Mouse (Mus musculus) forebrain, embryonic 15.5 days (tissue): ENCODE results near the gene Sec16a. TPM values are rescaled to one million over a fixed set of nuclear protein-coding genes. Genes with fewer than 3 reads are reported as not detected.

Experiments
- ATAC-seq: fragments of 200-750 bp; cut with Nextera tagmentation; replicated peaks from 2 replicates; pipeline ENCODE4 v1.8.0; 2017; ENCODE audit warnings: mild to moderate bottlenecking, moderate TSS enrichment, moderate library complexity
- H3K27ac ChIP-seq: fragments of 300-500 bp; sonication (generic); replicated peaks from 2 replicates; pipeline ENCODE4 v1.5.1; 2015; ENCODE audit warnings: mild to moderate bottlenecking, inconsistent platforms
- H3K27me3 ChIP-seq: fragments of 300-500 bp; sonication (generic); 2 replicates; pipeline ENCODE4 v1.6.1; 2015; ENCODE audit warnings: inconsistent platforms
- H3K36me3 ChIP-seq: fragments of 300-500 bp; sonication (generic); 2 replicates; pipeline ENCODE4 v1.6.1; 2015; ENCODE audit warnings: mild to moderate bottlenecking, inconsistent platforms
- H3K4me1 ChIP-seq: fragments of 300-500 bp; sonication (generic); 2 replicates; pipeline ENCODE4 v1.6.1; 2015; ENCODE audit warnings: inconsistent platforms
- H3K4me2 ChIP-seq: fragments of 300-500 bp; sonication (generic); replicated peaks from 2 replicates; pipeline ENCODE4 v1.6.1; 2015; ENCODE audit warnings: mild to moderate bottlenecking, inconsistent platforms
- H3K4me3 ChIP-seq: fragments of 300-500 bp; sonication (generic); 2 replicates; pipeline ENCODE4 v1.5.1; 2015; ENCODE audit warnings: mild to moderate bottlenecking, inconsistent platforms
- H3K9ac ChIP-seq: fragments of 300-500 bp; sonication (generic); replicated peaks from 2 replicates; pipeline ENCODE4 v1.6.1; 2015; ENCODE audit warnings: mild to moderate bottlenecking, inconsistent platforms
- H3K9me3 ChIP-seq: fragments of 300-500 bp; sonication (generic); 2 replicates; pipeline ENCODE4 v1.6.1; 2016; ENCODE audit warnings: inconsistent platforms
- WGBS: fragments of 180-500 bp; shearing (Covaris S2); methylation state at CpG from one replicate; pipeline ENCODE4 v1.1.7; 2015; ENCODE audit warnings: mixed read lengths; 5-methylcytosine and 5-hydroxymethylcytosine counted together
- microRNA-seq: library from miRNA; unstranded; fragments of <30 nt; microRNA quantifications from one replicate; pipeline ENCODE4, GENCODE M21; 2016
- polyA plus RNA-seq: library from polyadenylated mRNA; unstranded; fragments of >200 nt; fragmentation: Nextera tagmentation; extraction: Ambion mirVana; gene quantifications from 2 replicates; pipeline ENCODE4 v1.2.1, GENCODE M21; 2015

The Sec16a gene
- polyA plus RNA-seq, 1 experiment from 2014 or later = 18.3 TPM

DNA sequence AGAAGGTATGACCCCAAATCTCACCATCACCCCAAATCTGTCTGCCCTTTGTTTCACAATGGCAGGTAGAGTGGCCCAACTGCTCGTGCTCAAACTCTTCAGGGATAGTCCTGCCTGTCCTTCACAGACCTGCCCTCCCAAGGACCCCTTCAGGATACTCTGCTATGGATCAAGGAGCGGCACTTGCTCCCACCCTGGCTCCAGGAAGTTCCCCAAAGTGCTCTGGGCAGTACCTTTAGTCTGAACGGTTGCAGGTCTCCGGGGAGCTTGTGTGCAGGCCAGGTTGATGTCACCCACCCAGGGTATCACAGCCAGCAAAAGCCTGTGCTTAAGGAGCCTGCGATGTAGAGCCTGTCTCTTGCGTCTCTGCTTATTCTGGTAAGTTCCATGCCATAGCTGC is 77.1 kb downstream of the Sec16a start:
- Histone ChIP-seq H3K36me3 (peaks cover 84% of the 10 kb centered on the region), H3K27me3 (no peaks in the 10 kb centered on the region), H3K9ac (no peak overlapping the region), H3K9me3 (no peaks in the 10 kb centered on the region), H3K4me2 (no peak overlapping the region), H3K4me1 (no peaks in the 10 kb centered on the region), H3K4me3 (no peak overlapping the region), H3K27ac (no peak overlapping the region)
- WGBS = 93% methylated on average over 6 of the region's 6 CpGs
- ATAC-seq = no peak

DNA sequence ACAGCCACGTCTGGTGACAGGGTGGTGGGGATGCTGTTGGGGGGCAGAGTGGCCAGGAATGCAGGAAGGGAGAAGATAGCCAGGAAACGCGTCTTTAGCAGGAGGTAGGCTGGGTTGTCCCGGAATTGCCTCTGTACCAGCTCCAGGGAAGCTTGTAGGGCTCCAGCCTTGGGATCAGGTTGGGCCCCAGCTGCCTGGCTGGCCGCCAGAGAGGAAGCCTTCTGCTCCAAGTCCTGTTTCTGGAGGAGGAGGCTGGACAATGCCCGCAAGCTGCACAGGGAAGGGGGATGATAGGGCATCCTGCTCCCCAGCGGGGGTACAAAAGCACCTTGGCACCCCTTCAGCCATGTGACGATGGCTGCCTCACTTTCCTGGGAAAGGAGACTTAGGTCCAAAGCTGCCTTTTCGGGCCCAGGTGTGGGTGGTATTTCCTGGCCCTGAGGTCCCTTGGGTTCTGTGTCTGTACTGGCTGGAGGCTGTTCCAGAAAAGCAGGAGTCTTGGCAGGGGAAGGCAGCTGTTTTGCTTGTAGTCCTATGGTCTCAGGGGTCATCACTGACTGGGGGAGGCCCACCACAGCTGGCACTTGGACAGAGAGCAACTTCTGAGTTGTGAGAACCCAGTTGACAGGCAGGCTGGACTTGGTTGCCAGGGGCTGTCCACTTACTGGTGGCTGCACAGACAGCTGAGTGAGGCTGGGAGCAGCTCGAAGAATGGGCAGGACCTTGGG is 80.1 kb downstream of the Sec16a start:
- no peak for ATAC-seq
- Histone ChIP-seq H3K9me3 (no peaks in the 10 kb centered on the region), H3K4me1 (no peaks in the 10 kb centered on the region), H3K27me3 (no peaks in the 10 kb centered on the region), H3K27ac (no peak overlapping the region), H3K4me3 (no peak overlapping the region), H3K4me2 (no peak overlapping the region), H3K9ac (no peak overlapping the region), H3K36me3 (peaks cover 55% of the 10 kb centered on the region)
- WGBS = 86% methylated on average over 10 of the region's 10 CpGs

DNA sequence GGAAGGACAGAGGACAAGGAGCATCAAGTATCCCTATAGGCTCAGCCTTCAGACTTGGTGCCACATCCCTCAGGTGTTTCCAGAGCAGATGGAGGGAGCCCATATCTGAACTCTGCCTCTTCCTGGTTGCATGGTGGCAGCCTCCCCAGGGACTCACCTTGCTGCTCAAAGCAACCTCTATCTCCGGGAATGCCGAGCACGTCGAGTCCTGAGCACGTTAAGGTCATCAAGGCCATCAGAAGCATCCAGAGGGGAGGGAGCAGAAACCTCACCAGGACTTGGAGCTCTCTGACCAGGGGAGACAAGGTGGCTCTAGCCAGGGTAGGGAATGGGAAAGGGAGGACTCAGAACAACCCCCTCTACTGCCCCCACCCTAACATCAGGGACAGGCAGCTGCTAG is 81.5 kb downstream of the Sec16a start:
- H3K27ac ChIP-seq = no peak overlapping the region
- H3K4me1 ChIP-seq = no peaks in the 10 kb centered on the region
- no peaks in the 10 kb centered on the region for H3K27me3 ChIP-seq
- WGBS = 96% methylated on average over 5 of the region's 5 CpGs
- no peaks in the 10 kb centered on the region for H3K9me3 ChIP-seq
- ATAC-seq = no peak
- no peak overlapping the region for H3K4me3 ChIP-seq
- peaks cover 41% of the 10 kb centered on the region for H3K36me3 ChIP-seq
- no peak overlapping the region for H3K9ac ChIP-seq
- H3K4me2 ChIP-seq = no peak overlapping the region

DNA sequence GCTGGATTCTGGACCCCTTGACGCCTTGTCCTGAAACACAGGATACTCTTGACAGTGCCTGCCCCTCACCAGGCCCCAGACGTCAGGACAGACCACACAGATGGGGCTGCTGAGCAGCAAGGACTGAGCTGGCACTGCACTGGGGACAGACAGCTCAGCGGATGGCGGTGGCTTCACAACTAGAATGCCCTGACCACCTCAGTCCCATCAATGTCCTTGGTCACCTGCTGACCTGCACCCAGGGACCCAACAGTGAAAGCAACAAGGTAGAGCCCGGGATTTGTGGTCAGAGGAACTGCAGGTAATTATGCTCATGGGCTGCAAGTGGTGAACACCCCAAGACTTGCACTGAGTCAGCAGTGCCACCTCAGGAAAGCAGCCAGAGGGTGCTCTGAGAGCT is 82.0 kb downstream of the Sec16a start:
- no peaks in the 10 kb centered on the region for H3K27me3 ChIP-seq
- H3K27ac ChIP-seq = no peak overlapping the region
- H3K4me2 ChIP-seq = no peak overlapping the region
- no peaks in the 10 kb centered on the region for H3K4me1 ChIP-seq
- H3K9me3 ChIP-seq = no peaks in the 10 kb centered on the region
- H3K4me3 ChIP-seq = no peak overlapping the region
- no peak for ATAC-seq
- 91% methylated on average over 5 of the region's 5 CpGs for WGBS
- H3K36me3 ChIP-seq = peaks cover 38% of the 10 kb centered on the region
- no peak overlapping the region for H3K9ac ChIP-seq

DNA sequence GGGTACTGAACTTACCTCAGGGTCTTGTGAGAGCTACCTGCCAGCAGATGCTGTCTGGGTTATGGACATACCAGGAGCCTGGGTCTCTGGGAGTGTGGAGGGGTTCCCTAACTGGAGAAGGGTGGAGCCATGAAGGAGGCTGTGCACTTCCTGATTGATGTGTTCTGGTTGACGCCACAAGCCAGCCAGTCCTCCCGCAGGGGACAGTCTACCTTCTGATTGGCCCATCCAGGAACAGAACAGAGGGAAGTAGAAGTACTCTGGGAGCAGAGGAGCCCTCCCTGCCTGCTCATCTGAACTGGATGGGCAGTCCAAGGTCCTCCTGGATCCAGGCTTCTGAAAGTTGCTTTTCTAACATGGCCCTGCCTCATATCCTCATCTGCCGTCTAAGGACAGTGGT is 84.2 kb downstream of the Sec16a start, which contains the start of gene Card9:
Gene Card9, minus strand, starts transcription at position 147 of the 400 bp plus-strand sequence.
- 66% methylated on average over 3 of the region's 3 CpGs for WGBS
- no peaks in the 10 kb centered on the region for H3K4me1 ChIP-seq
- no peak within 1 kb of the TSS for H3K9ac ChIP-seq
- peaks cover 16% of the 10 kb centered on the region for H3K36me3 ChIP-seq
- H3K4me2 ChIP-seq = no peak within 1 kb of the TSS
- H3K27ac ChIP-seq = no peak within 1 kb of the TSS
- no peak for ATAC-seq
- H3K9me3 ChIP-seq = no peaks in the 10 kb centered on the region
- no peaks in the 10 kb centered on the region for H3K27me3 ChIP-seq
- H3K4me3 ChIP-seq = no peak within 1 kb of the TSS

DNA sequence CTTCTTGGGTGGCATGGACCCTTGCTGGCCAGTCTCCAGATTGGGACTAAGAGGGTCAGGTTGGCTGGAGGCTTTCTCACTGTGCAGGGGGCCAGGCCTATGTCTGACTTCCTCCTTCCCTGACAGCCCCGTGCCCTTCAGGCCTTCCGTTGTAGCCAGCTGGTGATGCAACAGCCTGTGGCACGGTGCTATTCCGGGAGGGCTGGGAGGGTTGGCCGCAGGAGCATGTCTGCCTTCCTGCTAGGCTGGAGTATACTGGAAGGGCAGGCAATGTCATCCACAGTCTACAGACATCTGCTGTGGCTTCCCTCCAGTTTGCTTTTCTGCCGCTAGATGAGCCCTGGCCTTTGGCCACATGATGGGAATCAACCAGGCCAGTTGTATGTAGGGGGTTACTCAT is 85.0 kb downstream of the Sec16a start:
- Histone ChIP-seq H3K27me3 (no peaks in the 10 kb centered on the region), H3K27ac (no peak overlapping the region), H3K4me1 (no peaks in the 10 kb centered on the region), H3K4me3 (no peak overlapping the region), H3K9ac (no peak overlapping the region), H3K9me3 (no peaks in the 10 kb centered on the region), H3K4me2 (no peak overlapping the region), H3K36me3 (peaks cover 9% of the 10 kb centered on the region)
- WGBS = 86% methylated on average over 6 of the region's 6 CpGs
- ATAC-seq = no peak

Small RNA genes within 50 kb of the gene (microRNA-seq; reads per million reads assigned to microRNA genes)
- gene Mir6996 = 1.1 reads per million

Other genes with a start within 250 kb of the Sec16a start
- gene Lhx3, start 236.9 kb downstream of the Sec16a start, polyA plus RNA-seq = 0.10 TPM in 1 of 2 replicates, not detected in the other
- 15.6 and 15.7 TPM in 2 replicates for gene Qsox2, start 207.7 kb downstream of the Sec16a start, polyA plus RNA-seq
- gene Ccdc187, start 150.7 kb downstream of the Sec16a start, polyA plus RNA-seq = 0.18 and 0.24 TPM in 2 replicates
- 144 and 151 TPM in 2 replicates for gene Gpsm1, start 129.7 kb downstream of the Sec16a start, polyA plus RNA-seq
- 33.0 and 33.5 TPM in 2 replicates for gene Dnlz, start 93.1 kb downstream of the Sec16a start, polyA plus RNA-seq
- gene Card9, start 84.3 kb downstream of the Sec16a start, polyA plus RNA-seq = 1.4 and 1.5 TPM in 2 replicates
- 31.4 and 31.6 TPM in 2 replicates for gene Snapc4, start 64.6 kb downstream of the Sec16a start, polyA plus RNA-seq
- 191 and 194 TPM in 2 replicates for gene Entr1, start 55.9 kb downstream of the Sec16a start, polyA plus RNA-seq
- gene Pmpca, start 55.9 kb downstream of the Sec16a start, polyA plus RNA-seq = 90.2 and 98.3 TPM in 2 replicates
- gene Inpp5e, start 36.0 kb downstream of the Sec16a start, polyA plus RNA-seq = 20.6 and 22.4 TPM in 2 replicates
- gene Notch1, start 71.4 kb upstream of the Sec16a start, polyA plus RNA-seq = 22.6 and 26.1 TPM in 2 replicates
- 46.4 and 56.9 TPM in 2 replicates for gene Egfl7, start 134.8 kb upstream of the Sec16a start, polyA plus RNA-seq
- gene Gm20532, start 141.4 kb upstream of the Sec16a start, polyA plus RNA-seq = not detected in 2 replicates
- gene Agpat2, start 159.2 kb upstream of the Sec16a start, polyA plus RNA-seq = 3.4 and 3.9 TPM in 2 replicates
- 111 and 121 TPM in 2 replicates for gene Fam69b, start 183.2 kb upstream of the Sec16a start, polyA plus RNA-seq
- not detected in 2 replicates for gene Lcn4, start 226.1 kb upstream of the Sec16a start, polyA plus RNA-seq